ENCODE assay signal across 8 mouse cellular contexts in the genomic region with DNA sequence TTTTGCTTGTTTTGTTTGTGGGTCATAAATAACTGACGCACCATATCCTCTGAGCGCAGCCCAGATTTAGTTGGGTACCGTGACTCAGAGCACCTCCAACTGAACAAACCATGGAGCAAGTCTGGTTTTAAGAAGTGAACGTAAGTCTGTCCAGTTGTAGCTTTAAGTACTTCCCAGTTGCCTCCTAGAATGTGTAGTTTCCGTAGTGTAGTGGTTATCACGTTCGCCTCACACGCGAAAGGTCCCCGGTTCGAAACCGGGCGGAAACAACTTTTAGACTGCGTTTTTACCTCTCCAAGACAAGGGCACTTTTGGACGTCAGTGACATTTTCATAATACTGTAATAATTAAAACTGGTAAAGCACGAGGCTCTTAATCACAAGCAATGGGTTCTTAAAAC. TPM values are rescaled to one million over a fixed set of nuclear protein-coding genes. Genes with fewer than 3 reads are reported as not detected.
DNase-seq lines count a peak whose midpoint lies in the region; ATAC-seq lines count a peak whose summit lies in the region.

No protein-coding gene starts in this region.

- peak overlapping the region; percentile 87 for H3K4me2 ChIP-seq in heart, embryonic 14.5 days (ENCODE audit: low read length)
- peak overlapping the region; percentile 76 for H3K4me2 ChIP-seq in liver, embryonic 11.5 days
- H3K4me2 ChIP-seq in stomach, embryonic 14.5 days (replicated peaks; ENCODE audit: low read depth, low read length) = peak overlapping the region; percentile 85

- DNase-seq in CD4-positive, CD25-positive, alpha-beta regulatory T cell, adult 2 months (ENCODE audit: low read depth, low spot score) = peak; percentile 95
- DNase-seq in fibroblast of lung, adult 2 months (ENCODE audit: low read depth) = peak; percentile 94
- DNase-seq in kidney, postnatal 10 days = peak; percentile 88
- peak; percentile 82 for DNase-seq in liver, embryonic 11.5 days (ENCODE audit: low spot score)
- DNase-seq in naive thymus-derived CD4-positive, alpha-beta T cell, adult 2 months (ENCODE audit: low read depth) = peak; percentile 99

- ATAC-seq in heart, embryonic 14.5 days (ENCODE audit: insufficient number of reproducible peaks, insufficient read depth, low FRiP score, low read depth) = no peak
- peak; percentile 3; the same call in 1 of the 2 replicates for ATAC-seq in liver, embryonic 11.5 days (replicated peaks; ENCODE audit: low FRiP score)
- ATAC-seq in stomach, embryonic 14.5 days (ENCODE audit: insufficient number of reproducible peaks, insufficient read depth, low FRiP score, low read depth) = peak; percentile 8; the same call in 1 of the 2 replicates

- no peaks in the 10 kb centered on the region for H3K27me3 ChIP-seq in heart, embryonic 14.5 days (ENCODE audit: control insufficient read depth, insufficient read depth, low read length)
- no peaks in the 10 kb centered on the region for H3K27me3 ChIP-seq in liver, embryonic 11.5 days (replicated peaks; ENCODE audit: control insufficient read depth, insufficient read depth, low read length)
- H3K27me3 ChIP-seq in stomach, embryonic 14.5 days (ENCODE audit: control insufficient read depth, insufficient read depth, low read length) = no peaks in the 10 kb centered on the region

- peak overlapping the region; percentile 89 for H3K9ac ChIP-seq in heart, embryonic 14.5 days (ENCODE audit: low read length)
- H3K9ac ChIP-seq in liver, embryonic 11.5 days (ENCODE audit: low read depth, low read length) = peak overlapping the region; percentile 80; the same call in 1 of the 2 replicates
- H3K9ac ChIP-seq in stomach, embryonic 14.5 days (replicated peaks; ENCODE audit: low read depth, low read length) = no peak overlapping the region

- H3K9me3 ChIP-seq in heart, embryonic 14.5 days (ENCODE audit: control insufficient read depth, low read length) = no peaks in the 10 kb centered on the region
- no peaks in the 10 kb centered on the region for H3K9me3 ChIP-seq in liver, embryonic 11.5 days (ENCODE audit: control insufficient read depth, low read length)
- H3K9me3 ChIP-seq in stomach, embryonic 14.5 days (ENCODE audit: control insufficient read depth, low read depth, low read length) = no peaks in the 10 kb centered on the region

- under 1% methylated on average over 16 of the region's 16 CpGs for WGBS in heart, embryonic 14.5 days
- WGBS in liver, embryonic 11.5 days = under 1% methylated on average over 16 of the region's 16 CpGs
- 1% methylated on average over 16 of the region's 16 CpGs for WGBS in stomach, embryonic 14.5 days

- H3K27ac ChIP-seq in brown adipose tissue, adult 24 weeks (replicated peaks; ENCODE audit: low read depth, low read length) = 0 out of 2 replicates have a peak overlapping the region, but pooled peaks have one; percentile 42
- H3K27ac ChIP-seq in heart, embryonic 14.5 days (replicated peaks in 1 of 2; ENCODE audit: control insufficient read depth in 1 of 2, insufficient read depth in 1 of 2, low read depth in 2 of 2, low read length in 2 of 2) = peak overlapping the region; percentile 56 to 93
- H3K27ac ChIP-seq in liver, embryonic 11.5 days (ENCODE audit: low read depth, low read length) = no peak overlapping the region
- no peak overlapping the region for H3K27ac ChIP-seq in stomach, embryonic 14.5 days (ENCODE audit: low read length)

- H3K36me3 ChIP-seq in heart, embryonic 14.5 days (ENCODE audit: control insufficient read depth, insufficient read depth, low read length) = peaks cover 22% of the 10 kb centered on the region; the same call in 1 of the 2 replicates
- no peaks in the 10 kb centered on the region; the same call in 1 of the 2 replicates for H3K36me3 ChIP-seq in liver, embryonic 11.5 days (ENCODE audit: control insufficient read depth, insufficient read depth, low read length)
- peaks cover 6% of the 10 kb centered on the region for H3K36me3 ChIP-seq in stomach, embryonic 14.5 days (ENCODE audit: control insufficient read depth, insufficient read depth, low read length)

- peaks cover 7% of the 10 kb centered on the region for H3K4me1 ChIP-seq in brown adipose tissue, adult 24 weeks (ENCODE audit: control insufficient read depth, insufficient read depth, insufficient read length, low read length)
- peaks cover 7 to 16% of the 10 kb centered on the region in 2 experiments for H3K4me1 ChIP-seq in heart, embryonic 14.5 days (ENCODE audit: control insufficient read depth in 2 of 2, insufficient read depth in 2 of 2, low read length in 2 of 2)
- peaks cover 22% of the 10 kb centered on the region for H3K4me1 ChIP-seq in liver, embryonic 11.5 days (replicated peaks; ENCODE audit: control insufficient read depth, insufficient read depth, low read length)
- peaks cover 15% of the 10 kb centered on the region; the same call in 1 of the 2 replicates for H3K4me1 ChIP-seq in stomach, embryonic 14.5 days (ENCODE audit: control insufficient read depth, insufficient read depth, low read length)

- peak overlapping the region; percentile 68 for H3K4me3 ChIP-seq in brown adipose tissue, adult 24 weeks (ENCODE audit: insufficient read depth, low read depth, low read length)
- peak overlapping the region; percentile 49 to 86 for H3K4me3 ChIP-seq in heart, embryonic 14.5 days (ENCODE audit: control insufficient read depth in 1 of 2, insufficient read depth in 1 of 2, low read depth in 1 of 2, low read length in 2 of 2)
- H3K4me3 ChIP-seq in liver, embryonic 11.5 days (ENCODE audit: low read depth, low read length) = peak overlapping the region; percentile 95
- peak overlapping the region; percentile 74 for H3K4me3 ChIP-seq in stomach, embryonic 14.5 days (ENCODE audit: low read depth, low read length)

RNA-seq across cellular contexts. Expression of gene Trim41, which starts 1.2 kb away (rescaled TPM):
- polyA plus RNA-seq in brown adipose tissue, adult 24 weeks (2012; ENCODE audit: insufficient read depth, insufficient read length, missing spikeins) = 14.0 and 15.5 TPM in 2 replicates
- polyA plus RNA-seq in heart, embryonic 14.5 days (2014; fragmentation: Nextera tagmentation; extraction: Ambion mirVana) = 3.2 and 3.8 TPM in 2 replicates
- polyA plus RNA-seq in liver, embryonic 11.5 days (2014; fragmentation: Nextera tagmentation; extraction: Ambion mirVana) = 3.5 and 4.5 TPM in 2 replicates
- polyA plus RNA-seq in stomach, embryonic 14.5 days (2014; fragmentation: Nextera tagmentation; extraction: Ambion mirVana) = 5.8 and 6.2 TPM in 2 replicates

RNA-seq across cellular contexts. Expression of gene Trim7, which starts 7.6 kb away (rescaled TPM):
- 1.4 and 1.5 TPM in 2 replicates for polyA plus RNA-seq in brown adipose tissue, adult 24 weeks (2012; ENCODE audit: insufficient read depth, insufficient read length, missing spikeins)
- polyA plus RNA-seq in heart, embryonic 14.5 days (2014; fragmentation: Nextera tagmentation; extraction: Ambion mirVana) = 1.4 and 1.5 TPM in 2 replicates
- polyA plus RNA-seq in liver, embryonic 11.5 days (2014; fragmentation: Nextera tagmentation; extraction: Ambion mirVana) = 0.18 and 0.38 TPM in 2 replicates
- polyA plus RNA-seq in stomach, embryonic 14.5 days (2014; fragmentation: Nextera tagmentation; extraction: Ambion mirVana) = 1.4 and 2.1 TPM in 2 replicates

RNA-seq across cellular contexts. Expression of gene Gm12184, which starts 8.1 kb away (rescaled TPM):
- 14.6 and 26.0 TPM in 2 replicates for polyA plus RNA-seq in brown adipose tissue, adult 24 weeks (2012; ENCODE audit: insufficient read depth, insufficient read length, missing spikeins)
- polyA plus RNA-seq in heart, embryonic 14.5 days (2014; fragmentation: Nextera tagmentation; extraction: Ambion mirVana) = 5.7 and 7.0 TPM in 2 replicates
- polyA plus RNA-seq in liver, embryonic 11.5 days (2014; fragmentation: Nextera tagmentation; extraction: Ambion mirVana) = 6.2 and 7.6 TPM in 2 replicates
- 4.5 and 4.9 TPM in 2 replicates for polyA plus RNA-seq in stomach, embryonic 14.5 days (2014; fragmentation: Nextera tagmentation; extraction: Ambion mirVana)

RNA-seq across cellular contexts. Expression of gene Rack1, which starts 18.2 kb away (rescaled TPM):
- polyA plus RNA-seq in brown adipose tissue, adult 24 weeks (2012; ENCODE audit: insufficient read depth, insufficient read length, missing spikeins) = 405 and 526 TPM in 2 replicates
- polyA plus RNA-seq in heart, embryonic 14.5 days (2014; fragmentation: Nextera tagmentation; extraction: Ambion mirVana) = 462 and 512 TPM in 2 replicates
- 1,154 and 1,248 TPM in 2 replicates for polyA plus RNA-seq in liver, embryonic 11.5 days (2014; fragmentation: Nextera tagmentation; extraction: Ambion mirVana)
- 984 TPM in 2 replicates for polyA plus RNA-seq in stomach, embryonic 14.5 days (2014; fragmentation: Nextera tagmentation; extraction: Ambion mirVana)

RNA-seq across cellular contexts. Expression of gene Irgm1, which starts 53.1 kb away (rescaled TPM):
- polyA plus RNA-seq in brown adipose tissue, adult 24 weeks (2012; ENCODE audit: insufficient read depth, insufficient read length, missing spikeins) = 9.2 and 11.6 TPM in 2 replicates
- 10.2 and 11.0 TPM in 2 replicates for polyA plus RNA-seq in heart, embryonic 14.5 days (2014; fragmentation: Nextera tagmentation; extraction: Ambion mirVana)
- polyA plus RNA-seq in liver, embryonic 11.5 days (2014; fragmentation: Nextera tagmentation; extraction: Ambion mirVana) = 15.2 and 17.2 TPM in 2 replicates
- 12.9 and 13.2 TPM in 2 replicates for polyA plus RNA-seq in stomach, embryonic 14.5 days (2014; fragmentation: Nextera tagmentation; extraction: Ambion mirVana)

Comparison
In these comparisons a context has a peak if more than half of its experiments do, and no peak if none do; other contexts are left out.
1. H3K27ac ChIP-seq: peak in brown adipose tissue, adult 24 weeks (single experiment) and heart, embryonic 14.5 days (2 of 2); none in liver, embryonic 11.5 days (single experiment) and stomach, embryonic 14.5 days (single experiment).
2. Peak in every context shown above with its lines, with median percentiles within 50 percentile points of each other: DNase-seq, H3K4me3 ChIP-seq and H3K4me2 ChIP-seq.